Mouse (Mus musculus) embryonic facial prominence, embryonic 11.5 days (tissue): Measurements from ENCODE around the gene Ugt1a7c. TPM values are rescaled to one million over a fixed set of nuclear protein-coding genes. Genes with fewer than 3 reads are reported as not detected.
"Not testable (repeated sequence)": the region's sequence is repeated elsewhere in the genome, so short reads cannot be mapped to it uniquely, and the experiment has no call there.

Source experiments
- ATAC-seq: fragments of 200-750 bp; cut with Nextera tagmentation; replicated peaks from 2 replicates; pipeline ENCODE4 v1.8.0; 2017; ENCODE audit warnings: low read depth; ENCODE audit not compliant: insufficient number of reproducible peaks, low FRiP score, low TSS enrichment
- DNase-seq: peaks from one replicate; pipeline ENCODE4 v3.0.0-alpha.2; 2015; ENCODE audit warnings: low spot score
- H3K27ac ChIP-seq: fragments of 300-500 bp; sonication (generic); replicated peaks from 2 replicates; pipeline ENCODE4 v1.5.1; 2014; ENCODE audit warnings: mild to moderate bottlenecking, low read depth, low read length, control low read depth
- H3K27me3 ChIP-seq: fragments of 300-500 bp; sonication (generic); 2 replicates; pipeline ENCODE4 v1.6.1; 2014; ENCODE audit warnings: mild to moderate bottlenecking, low read length, moderate library complexity, mixed read lengths; ENCODE audit not compliant: control insufficient read depth, insufficient read depth
- H3K36me3 ChIP-seq: fragments of 300-500 bp; sonication (generic); replicated peaks from 2 replicates; pipeline ENCODE4 v1.6.1; 2014; ENCODE audit warnings: low read depth, mild to moderate bottlenecking, low read length, moderate library complexity, mixed read lengths; ENCODE audit not compliant: control insufficient read depth, insufficient read depth
- H3K4me1 ChIP-seq: fragments of 300-500 bp; sonication (generic); 2 replicates; pipeline ENCODE4 v1.6.1; 2014; ENCODE audit warnings: low read length, mixed read lengths; ENCODE audit not compliant: control insufficient read depth, insufficient read depth
- H3K4me2 ChIP-seq: fragments of 300-500 bp; sonication (generic); 2 replicates; pipeline ENCODE4 v1.6.1; 2014; ENCODE audit warnings: low read depth, mild to moderate bottlenecking, control low read depth, low read length, moderate library complexity
- H3K4me3 ChIP-seq: fragments of 300-500 bp; sonication (generic); 2 replicates; pipeline ENCODE4 v1.5.1; 2014; ENCODE audit warnings: low read depth, low read length, control low read depth
- H3K9ac ChIP-seq: fragments of 300-500 bp; sonication (generic); replicated peaks from 2 replicates; pipeline ENCODE4 v1.6.1; 2014; ENCODE audit warnings: mild to moderate bottlenecking, control low read depth, low read length
- H3K9me3 ChIP-seq: fragments of 300-500 bp; sonication (generic); replicated peaks from 2 replicates; pipeline ENCODE4 v1.6.1; 2016; ENCODE audit warnings: mild to moderate bottlenecking, low read length, inconsistent platforms, mixed read lengths; ENCODE audit not compliant: control insufficient read depth
- WGBS: fragments of 180-500 bp; shearing (Covaris S2); extraction: QIAGEN DNeasy Blood & Tissue Kit; methylation state at CpG from one replicate; pipeline ENCODE4 v1.1.7; 2014; 5-methylcytosine and 5-hydroxymethylcytosine counted together
- polyA plus RNA-seq: library from polyadenylated mRNA; unstranded; fragments of >200 nt; fragmentation: Nextera tagmentation; extraction: Ambion mirVana; gene quantifications from 2 replicates; pipeline ENCODE4 v1.2.1, GENCODE M21; 2014

Ugt1a7c gene
- polyA plus RNA-seq, 1 experiment from 2014 or later, result 0.84 TPM

GRCm38 (mm10) chr1:88223011-88223515 is 128.2 kb downstream of the Ugt1a7c start:
- ATAC-seq, H3K9ac ChIP-seq, DNase-seq, H3K4me1 ChIP-seq, H3K4me2 ChIP-seq, H3K36me3 ChIP-seq, H3K4me3 ChIP-seq, H3K27me3 ChIP-seq, H3K27ac ChIP-seq: not testable (repeated sequence)
- peaks cover 27% of the 10 kb centered on the region for H3K9me3 ChIP-seq

- no peak for ATAC-seq
- DNase-seq, result no peak
Observed at GRCm38 (mm10) chr1:88223591-88223990, 128.7 kb downstream of the Ugt1a7c start.

GRCm38 (mm10) chr1:88224029-88224776 is 129.3 kb downstream of the Ugt1a7c start:
- H3K36me3 ChIP-seq, result no peaks in the 10 kb centered on the region
- ATAC-seq (no peak), DNase-seq (no peak)
- H3K27me3 ChIP-seq, result no peaks in the 10 kb centered on the region
- H3K27ac ChIP-seq, result no peak overlapping the region
- H3K4me2 ChIP-seq, result no peak overlapping the region
- H3K4me1 ChIP-seq, result no peaks in the 10 kb centered on the region
- H3K9me3 ChIP-seq, result peaks cover 35% of the 10 kb centered on the region
- no peak overlapping the region for H3K4me3 ChIP-seq
- 73% methylated on average over 2 of the region's 2 CpGs for WGBS
- H3K9ac ChIP-seq, result no peak overlapping the region

More at GRCm38 (mm10) chr1:88223591-88223990, 128.7 kb downstream of the Ugt1a7c start:
- peaks cover 32% of the 10 kb centered on the region for H3K9me3 ChIP-seq
- no peak overlapping the region for H3K4me3 ChIP-seq
- no peaks in the 10 kb centered on the region for H3K27me3 ChIP-seq
- no peak overlapping the region for H3K4me2 ChIP-seq
- H3K9ac ChIP-seq, result no peak overlapping the region
- WGBS, result 50% methylated on average over 1 of the region's 1 CpGs
- no peak overlapping the region for H3K27ac ChIP-seq
- H3K36me3 ChIP-seq, result no peaks in the 10 kb centered on the region
- H3K4me1 ChIP-seq, result no peaks in the 10 kb centered on the region

- peaks cover 46% of the 10 kb centered on the region for H3K9me3 ChIP-seq
- WGBS, result 31% methylated on average over 2 of the region's 2 CpGs
- H3K36me3 ChIP-seq, result not testable (repeated sequence)
Observed at GRCm38 (mm10) chr1:88225301-88225700, 130.4 kb downstream of the Ugt1a7c start.

GRCm38 (mm10) chr1:88225741-88226140 is 130.9 kb downstream of the Ugt1a7c start:
- H3K4me1 ChIP-seq, result no peaks in the 10 kb centered on the region
- no peak overlapping the region for H3K4me3 ChIP-seq
- H3K4me2 ChIP-seq, result no peak overlapping the region
- H3K9me3 ChIP-seq, result peaks cover 50% of the 10 kb centered on the region
- H3K27ac ChIP-seq, result no peak overlapping the region
- H3K36me3 ChIP-seq, result no peaks in the 10 kb centered on the region
- H3K27me3 ChIP-seq, result no peaks in the 10 kb centered on the region
- DNase-seq (no peak), ATAC-seq (no peak)
- H3K9ac ChIP-seq, result no peak overlapping the region

More at GRCm38 (mm10) chr1:88225301-88225700, 130.4 kb downstream of the Ugt1a7c start:
- ATAC-seq, H3K9ac ChIP-seq, H3K27me3 ChIP-seq, H3K4me1 ChIP-seq, H3K4me3 ChIP-seq, H3K4me2 ChIP-seq, H3K27ac ChIP-seq, DNase-seq: not testable (repeated sequence)

- whole genome bisulfite sequencing, result 56% methylated on average over 5 of the region's 5 CpGs
- Histone ChIP-seq H3K27me3 (no peaks in the 10 kb centered on the region), H3K4me1 (no peaks in the 10 kb centered on the region), H3K9me3 (peaks cover 60% of the 10 kb centered on the region), H3K27ac (no peak within 1 kb of the TSS), H3K4me3 (no peak within 1 kb of the TSS), H3K4me2 (no peak within 1 kb of the TSS), H3K36me3 (no peaks in the 10 kb centered on the region), H3K9ac (no peak within 1 kb of the TSS)
- no peak for ATAC-seq
- DNase-seq, result no peak
Observed at GRCm38 (mm10) chr1:88226670-88227379, 132.0 kb downstream of the Ugt1a7c start, which contains the start of gene Mroh2a. Gene Mroh2a, plus strand, starts transcription at chr1:88226986.

GRCm38 (mm10) chr1:88227482-88227881 is 132.6 kb downstream of the Ugt1a7c start:
- Histone ChIP-seq H3K9ac (no peak overlapping the region), H3K4me3 (no peak overlapping the region), H3K36me3 (no peaks in the 10 kb centered on the region), H3K4me1 (no peaks in the 10 kb centered on the region), H3K27ac (no peak overlapping the region), H3K9me3 (peaks cover 67% of the 10 kb centered on the region), H3K4me2 (no peak overlapping the region), H3K27me3 (no peaks in the 10 kb centered on the region)
- 58% methylated on average over 2 of the region's 2 CpGs for WGBS
- DNase-seq (no peak), ATAC-seq (no peak)

GRCm38 (mm10) chr1:88228121-88228520 is 133.3 kb downstream of the Ugt1a7c start:
- Histone ChIP-seq H3K27ac (no peak overlapping the region), H3K27me3 (no peaks in the 10 kb centered on the region), H3K4me1 (no peaks in the 10 kb centered on the region), H3K4me3 (no peak overlapping the region), H3K4me2 (no peak overlapping the region), H3K36me3 (no peaks in the 10 kb centered on the region), H3K9ac (no peak overlapping the region), H3K9me3 (peaks cover 73% of the 10 kb centered on the region)
- ATAC-seq (no peak), DNase-seq (no peak)
- WGBS, result 71% methylated on average over 7 of the region's 7 CpGs
